Mouse (Mus musculus) macrophage (primary cell): ENCODE measurements around the gene Calcoco2. TPM values are rescaled to one million over a fixed set of nuclear protein-coding genes. Genes with fewer than 3 reads are reported as not detected.
"Not testable (repeated sequence)": the region's sequence is repeated elsewhere in the genome, so short reads cannot be mapped to it uniquely, and the experiment has no call there.

Source experiments
- H3K27ac ChIP-seq: fragments of 350-480 bp; formaldehyde crosslinking; 2 replicates; pipeline ENCODE4 v1.9.0; 2021
- H3K36me3 ChIP-seq: fragments of 350-480 bp; formaldehyde crosslinking; 2 replicates; pipeline ENCODE4 v1.9.0; 2021; ENCODE audit errors: inconsistent target
- H3K4me3 ChIP-seq: fragments of 350-480 bp; formaldehyde crosslinking; 2 replicates; pipeline ENCODE4 v1.9.0; 2021; ENCODE audit errors: inconsistent target
- H3K79me2 ChIP-seq: fragments of 350-480 bp; formaldehyde crosslinking; 2 replicates; pipeline ENCODE4 v1.9.0; 2021; ENCODE audit errors: inconsistent target
- WGBS: methylation state at CpG from one replicate; pipeline ENCODE4 v1.1.7; 2026; ENCODE audit warnings: inconsistent platforms; ENCODE audit not compliant: missing documents; 5-methylcytosine and 5-hydroxymethylcytosine counted together
- polyA plus RNA-seq: library from polyadenylated mRNA; stranded (reverse); fragments of 250-400 nt; gene quantifications from 3 replicates; pipeline ENCODE4 v1.2.4, GENCODE M21; 2018; ENCODE audit warnings: inconsistent platforms
- total RNA-seq, 78 experiments: library from RNA; depleted of rRNA; stranded (reverse); fragments of 250-400 nt; gene quantifications; 1 replicate in 9 of 78; 2 replicates in 24 of 78; 3 replicates in 43 of 78; 4 replicates in 2 of 78; pipeline ENCODE4 v1.2.4; 2018; ENCODE audit warnings: inconsistent platforms in 56 of 78

Calcoco2 gene
- not detected for total RNA-seq (2018; cell fraction: chromatin; rRNA removed)
- total RNA-seq (2018; cell fraction: cytosol; rRNA removed) = not detected
- not detected for total RNA-seq (2018; cell fraction: nucleus; rRNA removed)
- polyA plus RNA-seq = not detected in 3 replicates

DNA sequence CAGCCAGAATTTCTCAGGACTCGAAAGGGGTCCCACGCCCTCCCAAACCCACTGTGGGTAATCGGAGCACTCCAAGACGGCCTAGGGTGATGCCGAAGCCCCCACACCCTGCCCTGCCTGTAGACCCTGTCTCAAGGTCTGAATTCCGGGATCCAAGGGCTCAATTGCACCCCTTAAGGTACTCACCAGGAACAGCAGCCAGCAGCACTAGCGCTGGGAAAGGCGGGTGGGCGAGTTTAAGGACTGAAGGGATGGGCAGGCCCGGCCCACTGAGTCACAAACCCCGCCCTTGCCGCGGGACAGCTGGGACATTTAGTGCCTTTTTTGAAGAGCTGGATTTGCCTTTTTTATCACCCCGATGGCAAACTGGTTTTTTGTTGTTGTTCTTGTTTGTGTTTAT is at the start of gene Calcoco2:
Gene Calcoco2, minus strand, starts transcription at position 214 of the 400 bp plus-strand sequence.
- WGBS = 56% methylated on average over 14 of the region's 14 CpGs
- H3K27ac ChIP-seq = no peak within 1 kb of the TSS
- H3K36me3 ChIP-seq = no peaks in the 10 kb centered on the region
- no peak within 1 kb of the TSS for H3K4me3 ChIP-seq
- H3K79me2 ChIP-seq = no peaks in the 10 kb centered on the region

DNA sequence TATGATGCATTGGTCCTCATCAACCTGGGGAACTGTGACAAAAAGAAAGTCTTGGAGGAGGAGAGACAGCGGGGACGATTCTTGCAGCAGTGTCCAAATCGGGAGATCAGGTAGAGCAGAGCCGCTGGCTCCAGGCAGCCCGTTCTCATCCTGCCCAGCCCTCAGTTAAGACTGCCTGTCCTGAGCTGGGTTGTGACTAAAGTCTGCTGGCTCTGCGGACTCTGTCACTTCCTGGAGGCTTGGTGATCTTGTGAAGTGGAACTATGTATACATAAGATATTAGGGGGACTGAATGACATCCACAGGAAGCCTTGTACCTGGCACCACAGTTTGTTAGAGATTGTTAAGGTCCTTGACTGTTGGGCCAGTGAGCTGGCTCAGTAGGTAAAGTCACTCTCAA is 35.7 kb upstream of the Calcoco2 start:
- Histone ChIP-seq H3K79me2 (no peaks in the 10 kb centered on the region), H3K4me3 (no peak overlapping the region), H3K27ac (no peak overlapping the region), H3K36me3 (no peaks in the 10 kb centered on the region)
- 63% methylated on average over 5 of the region's 6 CpGs for WGBS

DNA sequence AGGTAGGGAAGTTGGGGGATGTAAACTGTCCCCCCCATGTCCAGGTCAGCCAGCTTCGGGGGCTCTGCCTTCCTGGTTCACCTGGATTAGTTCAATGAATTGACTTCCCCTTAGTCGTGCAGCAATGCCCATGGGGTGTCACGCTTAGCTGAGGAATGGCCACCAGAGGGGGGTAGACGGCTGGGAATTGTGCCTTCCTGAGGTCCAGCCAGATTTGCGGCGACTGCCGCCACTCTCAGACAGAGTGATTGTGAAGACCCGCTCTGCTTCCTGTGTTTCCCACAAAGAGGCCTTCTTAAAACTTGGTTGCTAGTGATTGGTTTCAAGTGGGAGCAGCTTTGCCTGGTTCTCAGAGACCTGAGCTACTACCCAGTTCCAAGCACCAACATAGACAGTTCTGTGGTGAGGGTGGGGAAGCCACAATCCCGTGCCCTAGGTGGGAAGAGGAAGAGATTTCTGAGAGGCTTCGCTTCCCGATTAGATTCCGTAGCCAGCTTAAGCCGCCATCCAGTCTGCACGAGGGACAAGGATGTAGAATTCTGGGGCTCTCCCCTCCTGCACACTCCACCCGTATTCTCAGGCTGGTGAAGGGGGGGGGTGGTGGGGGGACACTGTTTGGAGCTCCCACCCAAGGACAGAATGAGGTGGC is 34.0 kb upstream of the Calcoco2 start:
- Histone ChIP-seq H3K27ac (no peak overlapping the region), H3K36me3 (no peaks in the 10 kb centered on the region), H3K4me3 (no peak overlapping the region), H3K79me2 (no peaks in the 10 kb centered on the region)
- WGBS = 3% methylated on average over 15 of the region's 15 CpGs

DNA sequence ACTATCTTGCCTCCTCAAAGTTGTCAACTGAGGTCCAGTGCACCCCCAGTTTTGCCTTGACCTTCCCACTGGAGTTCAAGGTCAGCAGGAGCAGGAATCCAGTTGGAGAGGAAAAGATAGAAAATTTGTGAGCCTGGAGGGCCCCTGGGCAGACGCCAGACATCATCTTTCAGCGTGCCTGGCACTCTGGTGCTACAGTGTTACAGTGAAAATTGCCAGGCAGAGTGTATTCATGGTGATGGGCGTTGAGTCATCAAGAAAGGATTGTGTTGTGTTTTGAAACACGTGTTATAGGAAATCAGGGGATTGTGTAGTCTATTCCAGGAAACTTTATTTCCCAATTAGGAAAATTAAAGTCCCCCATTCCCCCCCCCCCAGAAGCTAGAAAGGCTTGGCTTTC is 32.0 kb upstream of the Calcoco2 start:
- H3K27ac ChIP-seq = no peak overlapping the region
- H3K36me3 ChIP-seq = no peaks in the 10 kb centered on the region
- no peak overlapping the region for H3K4me3 ChIP-seq
- no peaks in the 10 kb centered on the region for H3K79me2 ChIP-seq
- WGBS = 75% methylated on average over 4 of the region's 4 CpGs

DNA sequence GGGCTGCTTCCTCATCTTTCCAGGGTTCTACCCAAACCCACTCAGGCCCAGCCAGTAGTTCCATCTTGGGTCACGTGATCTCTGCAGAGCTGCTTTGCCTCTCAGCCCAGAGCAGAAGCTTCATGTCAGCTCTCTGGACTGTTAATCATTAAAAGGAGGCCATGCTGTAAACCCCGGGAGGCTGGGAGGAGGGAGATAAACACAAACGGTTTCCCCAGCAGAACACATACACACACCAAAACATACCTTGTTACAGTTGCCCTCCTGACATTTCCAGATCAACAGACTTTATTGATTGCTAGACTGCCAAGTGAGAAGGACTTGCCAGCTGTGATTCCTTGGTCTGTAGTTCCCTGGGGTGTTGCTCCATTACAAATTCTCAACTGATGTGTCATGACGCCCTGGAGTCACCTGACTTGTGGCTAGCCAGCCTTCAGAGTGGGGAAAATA is 29.0 kb upstream of the Calcoco2 start:
- 27% methylated on average over 4 of the region's 4 CpGs for WGBS
- H3K79me2 ChIP-seq = no peaks in the 10 kb centered on the region
- no peak overlapping the region for H3K27ac ChIP-seq
- no peak overlapping the region for H3K4me3 ChIP-seq
- H3K36me3 ChIP-seq = no peaks in the 10 kb centered on the region

DNA sequence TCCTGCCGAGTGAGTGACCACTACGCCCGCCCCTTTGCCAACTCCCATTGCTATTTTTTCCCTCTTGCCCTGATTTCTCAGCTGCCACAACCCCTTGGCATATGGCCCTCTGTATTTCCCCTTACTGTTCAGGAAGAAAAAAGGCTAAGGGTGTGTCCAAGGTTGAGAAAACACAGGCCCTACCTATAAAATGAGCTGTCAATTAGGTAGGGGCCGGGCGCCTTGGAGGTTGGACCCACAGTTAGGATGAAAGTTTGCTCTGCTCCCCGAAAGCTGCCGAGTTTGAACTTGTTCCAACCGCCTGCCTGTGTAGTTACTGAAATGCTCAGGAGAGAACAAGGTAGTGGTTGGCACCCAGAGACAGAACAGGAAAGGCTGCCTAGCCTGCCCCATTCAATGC is 24.1 kb upstream of the Calcoco2 start:
- Histone ChIP-seq H3K36me3 (no peaks in the 10 kb centered on the region), H3K27ac (no peak overlapping the region), H3K4me3 (no peak overlapping the region), H3K79me2 (no peaks in the 10 kb centered on the region)
- WGBS = 84% methylated on average over 8 of the region's 8 CpGs

DNA sequence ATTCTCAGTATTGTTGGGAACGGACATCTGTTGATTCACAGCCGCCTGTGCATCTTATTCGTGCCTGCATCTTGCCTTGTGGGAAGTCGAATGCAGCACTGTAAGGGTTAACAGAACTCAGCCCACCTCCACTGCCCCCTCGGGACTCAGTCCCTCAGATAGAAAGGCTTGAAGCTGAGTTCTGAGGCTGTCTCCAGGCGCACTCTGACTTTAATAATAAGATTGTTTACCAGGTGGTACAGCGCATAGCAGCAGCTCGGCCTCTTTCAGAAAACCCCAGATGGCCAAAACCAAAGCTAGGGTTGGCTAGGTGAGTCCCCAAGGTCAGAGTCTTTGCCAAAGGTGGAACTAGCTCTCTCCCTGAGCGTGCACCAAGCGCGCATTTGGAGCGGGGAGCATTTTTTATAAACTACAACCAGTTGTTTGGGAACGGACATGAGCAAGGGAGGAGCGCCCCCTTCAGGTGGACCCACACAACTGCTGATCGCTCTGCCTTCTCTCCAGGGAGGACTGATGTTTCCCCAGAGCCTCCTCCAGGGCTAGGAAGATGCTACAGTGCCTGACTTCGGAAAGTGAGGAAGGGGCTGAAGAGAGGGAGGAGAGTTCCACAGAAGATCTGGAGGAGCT is 21.6 kb upstream of the Calcoco2 start, which contains the start of gene Ttll6:
Gene Ttll6, plus strand, starts transcription at position 548 of the 627 bp plus-strand sequence.
- Histone ChIP-seq H3K4me3 (no peak within 1 kb of the TSS), H3K79me2 (no peaks in the 10 kb centered on the region), H3K27ac (no peak within 1 kb of the TSS), H3K36me3 (no peaks in the 10 kb centered on the region)
- 31% methylated on average over 16 of the region's 16 CpGs for WGBS

DNA sequence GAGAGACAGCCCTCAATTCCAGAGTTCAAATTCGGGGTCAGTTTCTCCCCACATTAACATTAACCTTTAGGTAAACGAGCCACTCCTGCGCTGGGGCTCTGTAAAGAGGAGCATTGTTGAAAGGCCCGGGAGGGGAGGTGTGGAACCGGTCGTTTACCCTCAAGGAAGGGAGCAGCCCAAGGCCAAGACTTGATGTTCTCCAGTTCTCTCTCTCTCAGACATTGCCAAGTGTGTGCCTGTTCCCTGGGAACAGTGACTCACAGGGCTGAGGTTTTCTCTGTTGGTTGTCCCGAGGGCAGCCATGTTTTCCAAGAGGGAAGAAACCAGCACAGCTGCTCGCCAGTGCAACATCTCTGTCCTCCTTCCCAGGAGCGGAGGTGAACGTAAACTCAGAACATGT is 18.8 kb upstream of the Calcoco2 start:
- 83% methylated on average over 10 of the region's 10 CpGs for WGBS
- Histone ChIP-seq H3K4me3 (no peak overlapping the region), H3K36me3 (no peaks in the 10 kb centered on the region), H3K27ac (no peak overlapping the region), H3K79me2 (no peaks in the 10 kb centered on the region)

DNA sequence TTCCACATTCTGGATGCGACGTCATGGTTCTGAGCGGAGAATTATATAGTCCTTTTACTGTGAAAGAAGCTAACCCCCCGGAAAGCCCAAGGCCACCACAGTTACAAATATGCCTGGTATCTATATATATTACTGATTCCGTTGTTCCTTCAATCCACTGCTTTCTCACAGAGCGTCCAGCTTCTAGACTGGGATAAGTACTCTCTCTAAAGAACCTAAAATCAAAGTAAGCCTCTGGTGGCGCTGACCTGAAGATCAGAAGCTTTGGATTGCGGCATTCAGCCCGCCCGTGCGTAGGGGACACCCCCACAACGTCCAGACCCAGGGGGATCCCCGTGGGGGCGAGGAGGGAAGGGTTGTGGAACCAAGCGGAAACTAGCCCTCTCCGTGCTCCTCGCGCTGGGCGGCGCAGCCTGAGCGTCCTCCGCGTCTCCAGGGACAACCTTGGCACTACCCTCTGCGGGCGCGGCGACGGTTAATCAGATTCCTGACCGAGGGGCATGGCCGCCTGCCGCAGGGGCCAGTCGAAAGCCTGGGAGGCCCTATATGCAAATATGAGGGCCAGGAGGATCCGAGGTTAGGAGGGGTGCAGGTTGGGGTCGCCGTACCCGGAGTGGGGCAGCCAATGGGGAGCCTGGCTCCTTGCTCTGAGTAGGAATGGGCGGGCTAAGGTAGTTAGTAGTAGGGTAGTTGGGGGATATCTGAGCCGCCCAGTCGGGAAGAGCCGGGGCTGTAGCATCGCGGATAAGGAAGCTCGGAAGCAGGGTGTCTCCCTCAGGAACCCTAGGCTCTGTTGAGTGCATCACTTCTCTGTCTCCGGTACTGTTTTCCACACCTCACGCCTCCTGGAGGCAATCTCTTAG is 12.5 kb upstream of the Calcoco2 start:
- Histone ChIP-seq H3K36me3 (no peaks in the 10 kb centered on the region), H3K27ac (no peak overlapping the region), H3K79me2 (no peaks in the 10 kb centered on the region), H3K4me3 (no peak overlapping the region)
- WGBS = 8% methylated on average over 45 of the region's 45 CpGs

DNA sequence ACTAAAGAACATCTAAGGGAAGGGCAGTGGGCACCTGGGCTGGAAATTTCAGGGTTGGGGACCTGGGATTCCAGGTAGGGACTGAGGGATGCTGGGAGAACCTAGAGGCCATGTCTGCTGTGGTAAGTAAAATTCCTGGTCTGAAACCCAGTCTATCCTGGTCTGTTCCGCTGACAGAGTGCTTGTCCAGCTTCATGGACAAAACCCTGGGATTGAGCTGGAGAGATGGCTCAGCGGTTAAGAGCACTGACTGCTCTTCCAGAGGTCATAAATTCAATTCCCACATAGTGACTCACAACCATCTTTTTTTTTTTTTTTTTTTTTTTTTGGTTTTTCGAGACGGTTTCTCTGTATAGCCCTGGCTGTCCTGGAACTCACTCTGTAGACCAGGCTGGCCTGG is 11.0 kb upstream of the Calcoco2 start:
- not testable (repeated sequence) for H3K4me3 ChIP-seq, H3K27ac ChIP-seq, H3K79me2 ChIP-seq, H3K36me3 ChIP-seq
- 100% methylated on average over 2 of the region's 4 CpGs for WGBS

DNA sequence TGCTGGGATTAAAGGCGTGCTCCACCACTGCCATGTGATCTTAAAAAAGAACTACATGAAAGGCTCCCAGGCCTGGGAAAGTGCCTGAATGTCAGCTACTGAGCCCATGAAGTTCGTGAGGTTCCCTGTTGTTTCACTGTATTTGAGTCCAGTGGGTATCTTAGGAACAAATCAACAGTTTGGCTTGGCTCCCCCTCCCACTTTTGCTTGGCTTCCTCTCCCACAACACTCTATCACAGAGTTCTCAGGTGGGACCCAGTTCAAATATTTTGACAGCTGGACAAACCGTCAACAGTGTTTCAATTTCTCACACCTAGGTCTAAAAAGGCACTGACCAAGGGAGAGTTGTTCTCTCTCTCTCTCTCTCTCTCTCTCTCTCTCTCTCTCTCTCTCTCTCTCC is 7.6 kb upstream of the Calcoco2 start:
- Histone ChIP-seq H3K4me3 (no peak overlapping the region), H3K27ac (no peak overlapping the region), H3K36me3 (no peaks in the 10 kb centered on the region), H3K79me2 (no peaks in the 10 kb centered on the region)
- 79% methylated on average over 3 of the region's 3 CpGs for WGBS

DNA sequence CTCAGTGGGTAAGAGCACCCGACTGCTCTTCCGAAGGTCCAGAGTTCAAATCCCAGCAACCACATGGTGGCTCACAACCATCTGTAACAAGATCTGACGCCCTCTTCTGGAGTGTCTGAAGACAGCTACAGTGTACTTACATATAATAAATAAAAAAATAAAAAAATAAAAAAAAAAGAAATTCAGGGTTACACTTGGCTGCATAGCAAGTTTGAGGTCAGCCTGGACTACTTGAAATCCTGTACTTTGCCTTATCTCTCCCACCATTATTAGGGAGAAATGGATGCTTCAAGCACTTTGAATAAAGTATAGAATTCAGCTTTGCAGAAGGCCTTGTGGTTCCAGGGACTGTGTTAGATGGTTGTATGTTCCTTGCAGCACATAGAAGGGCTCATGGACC is 5.2 kb upstream of the Calcoco2 start:
- not testable (repeated sequence) for H3K79me2 ChIP-seq, H3K4me3 ChIP-seq, H3K27ac ChIP-seq, H3K36me3 ChIP-seq
- no CpG with 5 or more reads among the region's 3 CpGs for WGBS

DNA sequence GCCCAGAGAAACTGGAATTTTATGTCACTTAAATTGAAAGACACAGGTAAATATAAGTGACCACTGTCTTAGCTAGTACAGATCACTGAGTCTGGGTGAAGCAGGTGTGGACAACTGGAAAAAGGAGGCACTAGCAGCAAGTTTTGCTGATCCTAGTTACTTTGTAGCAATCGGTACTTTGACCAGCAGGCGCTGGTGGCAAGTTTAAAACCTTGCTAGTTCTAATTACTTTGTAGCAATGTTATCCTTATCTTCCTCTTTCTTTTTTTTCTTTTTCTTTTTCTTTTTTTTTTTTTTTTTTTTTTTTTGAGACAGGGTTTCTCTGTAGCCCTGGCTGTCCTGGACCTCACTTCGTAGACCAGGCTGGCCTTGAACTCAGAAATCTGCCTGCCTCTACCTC is 4.4 kb upstream of the Calcoco2 start:
- 92% methylated on average over 3 of the region's 3 CpGs for WGBS
- no peaks in the 10 kb centered on the region for H3K36me3 ChIP-seq
- H3K79me2 ChIP-seq = no peaks in the 10 kb centered on the region
- no peak overlapping the region for H3K27ac ChIP-seq
- H3K4me3 ChIP-seq = no peak overlapping the region

DNA sequence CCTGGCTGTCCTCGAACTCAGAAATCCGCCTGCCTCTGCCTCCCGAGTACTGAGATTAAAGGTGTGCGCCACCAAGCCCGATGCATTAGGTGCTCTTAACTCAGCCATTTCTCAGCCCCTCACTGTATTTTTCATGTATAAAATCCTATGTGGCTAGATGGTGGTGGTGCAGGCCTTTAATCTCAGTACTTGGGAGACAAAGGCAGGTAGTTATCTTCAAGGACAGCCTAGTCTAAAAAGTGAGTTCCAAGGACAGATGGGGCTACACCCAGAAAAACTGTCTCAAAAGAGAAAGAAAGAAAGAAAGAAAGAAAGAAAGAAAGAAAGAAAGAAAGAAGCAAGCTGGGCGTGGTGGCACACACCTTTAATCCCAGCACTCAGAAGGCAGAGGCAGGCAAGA is 3.7 kb upstream of the Calcoco2 start:
- no peak overlapping the region for H3K4me3 ChIP-seq
- no peaks in the 10 kb centered on the region for H3K36me3 ChIP-seq
- H3K79me2 ChIP-seq = no peaks in the 10 kb centered on the region
- 98% methylated on average over 6 of the region's 6 CpGs for WGBS
- no peak overlapping the region for H3K27ac ChIP-seq

DNA sequence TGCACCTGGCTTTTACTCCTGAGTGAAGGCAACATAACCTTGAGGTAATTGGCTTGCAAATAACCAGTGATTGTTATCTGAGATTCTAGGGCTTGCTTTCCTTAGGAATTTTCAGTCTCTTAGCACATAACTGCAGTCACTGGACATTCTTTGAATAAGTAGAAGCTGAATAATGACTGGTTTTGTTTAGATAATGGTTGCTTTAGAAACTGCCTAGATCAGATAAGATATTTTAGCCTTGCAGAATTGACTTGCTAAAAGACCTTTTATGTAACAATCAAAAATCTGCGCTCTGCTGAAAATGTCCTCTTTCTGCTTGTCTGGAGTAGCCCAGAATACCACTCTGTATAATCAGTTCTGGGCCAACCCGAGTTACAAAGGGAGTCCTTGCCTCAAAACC is 2.3 kb upstream of the Calcoco2 start:
- Histone ChIP-seq H3K36me3 (no peaks in the 10 kb centered on the region), H3K79me2 (no peaks in the 10 kb centered on the region), H3K27ac (no peak overlapping the region), H3K4me3 (no peak overlapping the region)
- 61% methylated on average over 2 of the region's 2 CpGs for WGBS
